Mouse (Mus musculus): ENCODE measurements at regions not wholly inside any gene's neighbourhood (a gene's known extent, or its start where the extent isn't known, plus 50 kb on each side); places are given as distances from the start of the nearest gene placed in this dataset.

DNA sequence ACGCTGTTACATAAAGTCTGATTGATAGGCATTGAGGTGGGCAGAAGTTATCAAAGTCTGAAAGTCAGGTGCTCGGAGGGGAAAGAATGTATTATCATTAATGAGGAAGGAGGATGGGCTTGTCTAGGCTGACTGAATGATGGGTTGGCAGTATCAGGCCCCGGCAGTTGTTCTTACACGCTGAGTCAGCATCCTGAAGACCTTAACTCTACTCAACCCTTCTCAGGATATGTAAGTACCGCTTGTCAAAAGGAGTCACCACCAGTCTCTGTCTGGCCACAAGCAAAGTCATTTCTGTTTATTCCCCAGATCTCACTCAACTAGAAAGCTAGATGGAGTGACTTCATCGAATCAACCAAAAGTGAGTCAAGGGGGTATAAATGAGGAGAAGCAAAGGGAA lies 90.0 kb upstream of the Phactr1 start:
- DNase-seq (ENCODE audit: low read depth, low spot score), result no peak

DNA sequence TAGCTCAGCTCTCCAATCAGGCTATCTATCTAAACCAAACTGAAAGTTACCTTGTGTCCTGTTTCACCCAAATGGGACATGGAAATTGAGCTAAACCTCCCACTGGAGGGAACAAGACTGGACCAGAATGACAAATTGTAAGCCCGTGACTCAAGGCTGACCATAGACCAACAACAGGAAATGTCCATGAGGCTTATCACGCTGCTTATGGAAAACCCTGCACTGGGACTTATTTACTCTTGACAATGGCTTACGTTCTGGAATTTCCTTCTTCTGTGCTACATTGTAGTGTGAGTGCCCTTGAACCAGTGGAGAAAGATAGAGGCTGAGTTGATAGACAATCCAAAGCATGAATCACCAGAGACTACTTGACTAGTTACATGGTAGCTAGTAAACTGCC lies 87.5 kb upstream of the Phactr1 start:
- DNase-seq (ENCODE audit: low read depth, low spot score), result no peak

DNA sequence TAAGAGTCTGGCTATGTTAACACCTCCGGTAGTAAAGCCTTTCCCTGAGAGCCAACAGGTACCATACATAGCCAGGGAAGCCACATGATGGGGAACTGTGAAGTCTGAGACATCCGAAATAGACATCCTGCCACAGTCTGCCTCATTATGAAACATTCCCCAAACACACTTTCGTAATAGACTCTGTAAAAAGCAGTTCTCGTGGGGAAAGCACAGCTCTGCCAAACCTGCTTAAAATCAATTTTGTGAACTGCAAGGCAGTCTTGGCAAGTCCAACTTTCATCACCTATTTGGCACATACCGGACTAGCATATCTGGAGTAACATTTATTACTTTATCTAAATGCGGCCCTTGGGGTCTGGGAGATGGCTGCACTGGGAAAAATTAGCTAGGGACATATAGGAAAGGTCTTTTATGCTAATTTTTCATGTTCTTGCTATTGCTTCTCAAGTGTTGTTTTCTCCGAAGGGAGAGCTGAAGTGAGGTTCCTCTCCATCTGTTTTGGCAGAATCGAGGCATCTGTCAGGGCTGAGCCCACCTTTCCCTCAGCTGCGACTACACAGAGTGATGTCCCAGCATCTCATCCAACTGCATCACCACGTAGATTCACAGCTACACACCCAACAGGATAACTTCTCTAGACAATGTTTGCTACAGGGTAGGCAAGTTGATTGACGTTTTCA lies 86.8 kb upstream of the Phactr1 start:
- no peak for DNase-seq (ENCODE audit: low read depth, low spot score)

DNA sequence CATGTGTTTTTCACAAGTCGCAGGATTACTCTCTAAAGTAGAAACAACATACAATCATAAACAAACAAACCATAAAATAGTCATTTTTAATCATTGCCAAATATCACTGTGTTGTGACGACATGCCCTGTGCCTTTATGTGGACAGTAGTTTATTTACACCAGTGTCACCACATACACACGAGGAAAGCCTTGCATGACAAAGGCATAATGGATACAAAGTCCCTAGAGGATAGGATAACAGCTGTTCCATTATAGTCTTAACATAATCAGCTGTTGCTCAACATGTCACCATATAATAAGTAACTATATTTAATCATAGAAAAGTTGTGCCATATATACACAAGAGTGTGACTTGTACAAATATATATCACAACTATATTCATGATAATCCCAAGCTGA lies 85.2 kb upstream of the Phactr1 start:
- no peak for DNase-seq (ENCODE audit: low read depth, low spot score)

DNA sequence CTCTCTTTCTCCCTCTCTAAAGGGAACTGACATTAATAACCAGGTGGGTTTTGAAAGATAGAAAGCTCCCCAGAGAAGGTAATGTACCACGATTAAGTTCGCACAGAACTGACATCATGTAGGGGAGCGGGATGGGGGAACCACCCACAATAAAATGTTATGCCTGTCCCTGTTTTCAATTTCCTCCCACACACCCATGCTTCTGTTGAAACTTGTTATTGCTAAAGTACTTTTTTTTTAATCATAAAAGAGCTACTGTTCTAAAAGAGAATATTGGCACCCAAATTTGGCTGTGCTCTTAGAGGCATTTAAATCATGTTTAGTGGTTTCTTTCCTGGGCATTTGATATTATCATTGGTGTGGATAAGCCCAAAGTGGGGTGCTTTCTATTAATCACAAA lies 82.6 kb upstream of the Phactr1 start:
- no peak for DNase-seq (ENCODE audit: low read depth, low spot score)

DNA sequence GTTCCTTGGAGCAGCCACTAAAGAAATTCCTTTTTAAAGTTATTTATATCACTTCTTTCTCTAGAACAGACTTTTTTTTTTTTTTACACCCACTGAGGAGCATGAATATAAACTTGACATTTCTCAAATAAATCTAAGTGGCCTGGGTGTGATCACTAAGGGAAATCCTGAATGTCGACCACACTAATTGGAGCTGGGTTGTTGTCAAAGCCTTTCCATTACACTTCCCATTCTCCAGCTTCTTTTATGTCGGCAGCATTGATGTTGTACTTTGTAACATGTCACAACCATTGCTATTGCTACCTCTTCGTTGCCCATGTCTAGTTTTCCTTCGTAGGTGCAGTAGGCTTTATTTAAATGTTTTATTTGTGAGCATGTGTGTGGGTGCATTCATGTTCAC lies 77.1 kb upstream of the Phactr1 start:
- DNase-seq (ENCODE audit: low read depth, low spot score), result no peak

DNA sequence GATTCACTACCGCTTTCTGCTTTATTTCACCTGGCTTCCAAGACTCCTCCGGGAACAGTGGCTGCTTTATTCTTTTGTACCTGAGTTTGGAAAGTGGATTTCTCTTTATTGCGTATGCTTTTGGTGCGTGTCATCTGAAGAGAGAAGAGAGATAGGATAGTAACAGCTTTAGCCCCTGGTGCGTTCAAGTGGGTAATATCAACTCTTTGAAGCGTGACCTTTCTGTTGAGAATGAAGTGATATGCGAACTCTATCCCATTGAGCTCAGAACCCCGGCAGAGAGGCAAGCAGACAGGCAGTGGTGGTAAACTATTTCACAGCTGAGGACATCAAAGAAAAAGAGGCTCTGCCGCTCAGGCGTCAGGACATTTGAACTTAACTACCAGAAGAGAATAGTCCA lies 72.7 kb upstream of the Phactr1 start:
- no peak for DNase-seq (ENCODE audit: low read depth, low spot score)

DNA sequence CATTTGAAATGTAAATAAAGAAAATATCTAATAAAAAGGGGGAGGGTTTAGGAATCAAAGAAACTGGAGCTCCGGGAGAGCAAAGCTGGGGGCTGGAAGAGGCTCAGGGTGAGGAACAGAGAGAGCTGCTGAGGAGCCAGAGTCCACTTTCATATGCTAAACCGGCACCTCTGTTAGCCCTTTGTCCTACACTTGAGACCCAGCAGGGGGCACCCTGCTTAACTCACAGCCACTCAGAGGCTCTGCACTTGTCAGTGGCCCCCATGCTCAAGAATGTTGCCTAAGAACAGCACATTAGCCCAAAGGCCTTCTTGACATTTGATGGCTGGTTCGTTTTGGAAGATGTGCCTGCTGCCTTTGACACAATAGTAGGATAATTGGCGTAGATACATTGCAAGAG lies 71.5 kb upstream of the Phactr1 start:
- DNase-seq (ENCODE audit: low read depth, low spot score), result no peak

DNA sequence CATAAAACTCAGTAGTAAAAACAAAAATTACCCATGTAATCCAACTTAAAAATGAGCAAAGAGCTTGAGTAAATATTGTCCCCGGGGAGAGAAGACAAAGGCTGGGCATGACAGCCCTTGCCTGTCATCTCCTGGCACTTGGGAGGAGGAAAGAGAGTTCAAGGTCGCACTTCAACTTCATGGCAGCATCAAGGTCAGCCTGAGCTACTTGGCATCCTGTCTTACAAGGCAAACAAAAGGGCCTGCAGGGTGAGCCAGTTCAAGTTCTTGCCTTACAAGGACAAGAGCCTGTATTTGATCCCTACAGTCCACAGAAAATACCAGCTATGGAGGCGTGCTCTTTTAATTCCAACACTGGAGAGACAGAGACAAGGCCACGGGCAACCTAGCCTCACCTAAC lies 67.1 kb upstream of the Phactr1 start:
- no peak for DNase-seq (ENCODE audit: low read depth, low spot score)

DNA sequence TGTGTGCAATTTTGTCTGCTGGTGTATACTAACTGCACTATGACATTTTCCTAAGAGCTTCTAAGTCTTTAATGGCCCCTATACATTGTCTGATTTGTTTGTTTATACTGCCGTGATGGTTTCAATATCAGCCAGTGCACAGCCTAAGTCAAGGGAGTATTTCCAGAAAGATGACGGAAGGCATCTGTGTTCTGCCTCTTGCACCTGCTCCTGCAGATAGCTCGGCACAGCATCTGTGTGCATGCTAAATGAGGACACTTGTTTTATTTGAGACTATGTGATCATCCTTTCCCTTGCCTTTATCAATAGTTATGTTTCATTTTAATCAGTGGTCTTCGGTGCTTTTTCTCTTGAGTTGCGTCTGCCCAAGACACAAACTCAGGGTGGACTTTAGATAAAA lies 64.6 kb upstream of the Phactr1 start:
- no peak for DNase-seq (ENCODE audit: low read depth, low spot score)

DNA sequence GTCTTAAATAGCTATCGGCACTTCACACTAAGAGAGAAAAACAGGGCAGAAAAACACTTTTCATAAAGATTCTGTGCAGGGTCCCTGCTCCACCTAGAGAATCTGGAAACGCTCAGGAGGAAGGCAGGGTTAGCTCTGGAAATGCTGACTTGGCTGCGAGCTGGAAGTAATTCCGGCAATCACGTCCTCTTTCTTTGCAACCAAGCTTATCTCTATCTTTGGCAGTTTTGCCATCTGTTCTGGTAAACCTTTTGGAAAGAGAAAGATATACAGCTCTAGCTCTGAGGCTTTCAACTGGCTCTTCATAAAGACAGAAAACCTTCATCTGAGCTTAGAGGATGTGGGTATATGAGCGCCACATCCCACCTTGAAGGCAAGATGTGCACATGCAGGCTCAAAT lies 63.2 kb upstream of the Phactr1 start:
- no peak for DNase-seq (ENCODE audit: low read depth, low spot score)

DNA sequence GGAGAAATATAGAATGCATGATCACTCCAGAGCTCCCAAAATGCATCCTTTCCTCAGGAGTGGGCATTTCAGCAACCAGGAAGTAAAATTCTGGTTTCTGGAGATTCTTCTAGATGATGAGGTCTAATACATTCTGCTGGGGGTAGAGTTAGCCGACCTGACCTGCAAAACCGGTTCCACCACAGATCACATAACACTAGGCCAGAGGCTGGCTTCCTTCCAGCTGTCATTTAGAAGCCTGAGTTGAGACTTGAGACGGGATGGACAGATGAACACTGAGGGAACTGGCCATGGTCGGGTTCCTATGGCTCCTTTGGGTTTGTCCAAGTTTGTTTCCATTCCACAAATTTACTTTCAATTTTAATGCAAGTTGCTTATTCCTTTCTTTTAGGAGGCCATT lies 62.6 kb upstream of the Phactr1 start:
- no peak for DNase-seq (ENCODE audit: low read depth, low spot score)

DNA sequence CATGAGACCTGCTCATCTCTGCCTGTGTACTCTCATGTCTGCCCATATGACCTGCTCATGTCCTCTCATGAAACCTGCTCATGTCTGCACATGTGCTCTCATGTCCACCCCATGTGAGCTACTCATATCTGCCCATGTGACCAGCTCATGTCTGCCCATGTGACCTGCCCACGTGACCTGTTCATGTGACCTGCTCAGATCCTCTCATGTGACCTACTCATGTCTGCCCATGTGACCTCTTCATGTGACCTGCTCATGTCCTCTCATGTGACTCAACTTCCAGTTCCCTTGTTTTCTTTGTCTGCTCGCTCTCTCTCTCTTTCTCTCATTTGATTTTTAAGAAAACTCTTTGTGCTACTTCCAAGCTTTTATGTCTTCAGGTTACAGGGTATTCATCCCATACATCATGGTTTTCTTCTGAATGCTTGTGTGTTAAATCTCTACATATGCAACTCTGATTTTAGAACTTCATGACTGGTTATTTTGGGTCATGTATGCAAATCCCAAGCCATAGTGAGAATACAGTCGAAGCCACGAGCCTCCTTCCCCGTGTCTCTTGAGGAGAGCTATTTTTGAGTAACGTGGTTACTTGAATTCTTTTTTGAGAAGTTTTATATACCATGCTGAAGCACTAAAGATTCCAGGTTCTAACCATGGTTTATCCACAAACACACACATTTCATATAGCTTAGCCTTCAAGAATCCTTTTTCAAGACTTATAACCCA lies 60.7 kb upstream of the Phactr1 start:
- DNase-seq (ENCODE audit: low read depth, low spot score), result no peak

DNA sequence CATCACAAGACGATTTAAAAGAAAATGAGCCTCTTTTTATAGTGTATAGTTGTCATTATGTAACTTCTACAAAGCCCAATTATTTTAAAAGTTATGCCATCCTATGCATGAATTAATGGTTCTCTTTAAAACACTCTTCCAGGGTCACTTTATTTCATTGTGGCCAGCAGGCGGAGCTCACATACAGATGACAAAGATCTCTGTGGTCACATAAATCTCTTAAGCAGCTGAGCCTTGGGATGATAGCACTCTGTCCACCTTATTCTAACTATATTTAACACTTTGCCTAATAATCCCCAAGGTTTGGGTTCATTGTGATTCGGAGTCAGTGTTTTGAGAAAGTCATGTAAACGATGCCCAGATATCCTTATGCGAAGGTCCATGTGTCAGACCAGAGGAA lies 56.9 kb upstream of the Phactr1 start:
- DNase-seq (ENCODE audit: low read depth, low spot score), result no peak

Measured in CD4-positive, CD25-positive, alpha-beta regulatory T cell, adult 2 months (primary cell).